Mouse (Mus musculus): ENCODE measurements around the gene Stn1.

GRCm38 (mm10) chr19:47466775-47467174, 70.5 kb downstream of the Stn1 start:
- TF ChIP-seq GATA1 (IDR thresholded peaks at IDR 0.05; ENCODE audit: borderline replicate concordance, low read length) (no peak), FLI1 (IDR thresholded peaks at IDR 0.05; ENCODE audit: low read length) (no peak)
